Mouse (Mus musculus): ENCODE results near the gene Sytl1. TPM values are rescaled to one million over a fixed set of nuclear protein-coding genes. Genes with fewer than 3 reads are reported as not detected.

The Sytl1 gene
- polyA plus RNA-seq, 1 experiment from 2014 or later, result 1.1 TPM

GRCm38 (mm10) chr4:133298516-133299365 is 35.8 kb upstream of the Sytl1 start:
- H3K36me3 ChIP-seq (ENCODE audit: control insufficient read depth, insufficient read depth, low read length), result peaks cover 39% of the 10 kb centered on the region
- H3K4me1 ChIP-seq (ENCODE audit: control insufficient read depth, insufficient read depth, low read length), result peaks cover 11% of the 10 kb centered on the region
- no peaks in the 10 kb centered on the region for H3K27me3 ChIP-seq (ENCODE audit: control insufficient read depth, insufficient read depth, low read length)
- no peak overlapping the region for H3K4me2 ChIP-seq (replicated peaks; ENCODE audit: low read depth, low read length)
- 37% methylated on average over 12 of the region's 12 CpGs for WGBS
- no peak for ATAC-seq (ENCODE audit: low FRiP score, low TSS enrichment)
- H3K9ac ChIP-seq (ENCODE audit: low read depth, low read length), result no peak overlapping the region
- no peaks in the 10 kb centered on the region for H3K9me3 ChIP-seq (ENCODE audit: control insufficient read depth, low read length)
- H3K4me3 ChIP-seq (ENCODE audit: low read length), result no peak overlapping the region
- no peak overlapping the region for H3K27ac ChIP-seq (ENCODE audit: low read depth, low read length)

DNA sequence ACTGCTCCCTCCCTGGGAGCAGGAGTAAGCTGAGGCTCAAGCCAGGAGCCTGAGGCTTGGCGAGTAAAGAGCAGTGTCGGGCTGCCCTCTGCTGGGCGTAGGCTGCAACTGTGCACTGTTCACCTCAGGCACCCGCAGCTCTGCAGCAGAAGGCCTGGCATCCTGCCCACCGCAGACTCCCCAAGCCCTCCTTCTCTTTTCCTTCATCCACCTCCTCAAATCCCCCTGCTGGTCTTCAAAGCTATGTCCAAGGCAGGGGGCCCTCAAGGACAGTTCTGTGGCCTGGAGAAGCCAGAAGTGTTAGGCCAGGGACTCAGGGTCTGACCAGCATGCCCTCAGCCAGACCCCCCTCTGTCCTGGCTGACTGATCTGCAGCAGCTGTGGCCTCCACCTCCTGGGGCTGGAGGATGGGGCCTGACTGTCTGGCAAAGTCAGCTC is 34.9 kb upstream of the Sytl1 start:
- Histone ChIP-seq H3K36me3 (ENCODE audit: control insufficient read depth, insufficient read depth, low read length) (peaks cover 32% of the 10 kb centered on the region), H3K9ac (ENCODE audit: low read depth, low read length) (peak overlapping the region; percentile 28), H3K4me1 (ENCODE audit: control insufficient read depth, insufficient read depth, low read length) (peaks cover 20% of the 10 kb centered on the region), H3K27ac (ENCODE audit: low read depth, low read length) (no peak overlapping the region), H3K27me3 (ENCODE audit: control insufficient read depth, insufficient read depth, low read length) (no peaks in the 10 kb centered on the region), H3K4me2 (replicated peaks; ENCODE audit: low read depth, low read length) (no peak overlapping the region), H3K9me3 (ENCODE audit: control insufficient read depth, low read length) (no peaks in the 10 kb centered on the region), H3K4me3 (ENCODE audit: low read length) (no peak overlapping the region)
- 4% methylated on average over 5 of the region's 5 CpGs for whole genome bisulfite sequencing
- ATAC-seq (ENCODE audit: low FRiP score, low TSS enrichment), result peak; percentile 60

- Histone ChIP-seq H3K4me1 (ENCODE audit: control insufficient read depth, insufficient read depth, low read length) (peaks cover 24% of the 10 kb centered on the region), H3K36me3 (ENCODE audit: control insufficient read depth, insufficient read depth, low read length) (peaks cover 31% of the 10 kb centered on the region), H3K27ac (ENCODE audit: low read depth, low read length) (no peak overlapping the region), H3K9me3 (ENCODE audit: control insufficient read depth, low read length) (no peaks in the 10 kb centered on the region), H3K27me3 (ENCODE audit: control insufficient read depth, insufficient read depth, low read length) (no peaks in the 10 kb centered on the region), H3K4me3 (ENCODE audit: low read length) (no peak overlapping the region), H3K9ac (ENCODE audit: low read depth, low read length) (peak overlapping the region; percentile 28), H3K4me2 (replicated peaks; ENCODE audit: low read depth, low read length) (no peak overlapping the region)
- 66% methylated on average over 10 of the region's 10 CpGs for WGBS
- ATAC-seq (ENCODE audit: low FRiP score, low TSS enrichment), result no peak; the same call in 1 of the 2 replicates
Observed at GRCm38 (mm10) chr4:133297360-133297759, 34.4 kb upstream of the Sytl1 start.

GRCm38 (mm10) chr4:133294084-133294483 is 31.2 kb upstream of the Sytl1 start:
- H3K4me2 ChIP-seq (replicated peaks; ENCODE audit: low read depth, low read length), result peak overlapping the region; percentile 30; the same call in 1 of the 2 replicates
- 38% methylated on average over 11 of the region's 11 CpGs for WGBS
- no peaks in the 10 kb centered on the region for H3K9me3 ChIP-seq (ENCODE audit: control insufficient read depth, low read length)
- H3K36me3 ChIP-seq (ENCODE audit: control insufficient read depth, insufficient read depth, low read length), result peaks cover 15% of the 10 kb centered on the region; the same call in 1 of the 2 replicates
- peak overlapping the region; percentile 24; the same call in 1 of the 2 replicates for H3K9ac ChIP-seq (ENCODE audit: low read depth, low read length)
- H3K4me3 ChIP-seq (ENCODE audit: low read length), result no peak overlapping the region
- 0 out of 2 replicates have a peak, but pooled peaks have one; percentile 15 for ATAC-seq (ENCODE audit: low FRiP score, low TSS enrichment)
- H3K27ac ChIP-seq (ENCODE audit: low read depth, low read length), result peak overlapping the region; percentile 51; the same call in 1 of the 2 replicates
- H3K27me3 ChIP-seq (ENCODE audit: control insufficient read depth, insufficient read depth, low read length), result no peaks in the 10 kb centered on the region
- H3K4me1 ChIP-seq (ENCODE audit: control insufficient read depth, insufficient read depth, low read length), result peaks cover 28% of the 10 kb centered on the region

GRCm38 (mm10) chr4:133292901-133293843 is 30.3 kb upstream of the Sytl1 start:
- no peaks in the 10 kb centered on the region for H3K27me3 ChIP-seq (ENCODE audit: control insufficient read depth, insufficient read depth, low read length)
- H3K9me3 ChIP-seq (ENCODE audit: control insufficient read depth, low read length), result no peaks in the 10 kb centered on the region
- H3K9ac ChIP-seq (ENCODE audit: low read depth, low read length), result peak overlapping the region; percentile 25
- H3K36me3 ChIP-seq (ENCODE audit: control insufficient read depth, insufficient read depth, low read length), result peaks cover 15% of the 10 kb centered on the region; the same call in 1 of the 2 replicates
- WGBS, result 6% methylated on average over 22 of the region's 24 CpGs
- no peak overlapping the region for H3K4me3 ChIP-seq (ENCODE audit: low read length)
- peaks cover 28% of the 10 kb centered on the region for H3K4me1 ChIP-seq (ENCODE audit: control insufficient read depth, insufficient read depth, low read length)
- peak; percentile 85 for ATAC-seq (ENCODE audit: low FRiP score, low TSS enrichment)
- peak overlapping the region; percentile 30 for H3K4me2 ChIP-seq (replicated peaks; ENCODE audit: low read depth, low read length)
- peak overlapping the region; percentile 51 for H3K27ac ChIP-seq (ENCODE audit: low read depth, low read length)

GRCm38 (mm10) chr4:133292405-133292804 is 29.5 kb upstream of the Sytl1 start:
- Histone ChIP-seq H3K36me3 (ENCODE audit: control insufficient read depth, insufficient read depth, low read length) (peaks cover 15% of the 10 kb centered on the region; the same call in 1 of the 2 replicates), H3K27ac (ENCODE audit: low read depth, low read length) (peak overlapping the region; percentile 51), H3K4me2 (replicated peaks; ENCODE audit: low read depth, low read length) (no peak overlapping the region), H3K9me3 (ENCODE audit: control insufficient read depth, low read length) (no peaks in the 10 kb centered on the region), H3K9ac (ENCODE audit: low read depth, low read length) (peak overlapping the region; percentile 7; the same call in 1 of the 2 replicates), H3K27me3 (ENCODE audit: control insufficient read depth, insufficient read depth, low read length) (no peaks in the 10 kb centered on the region), H3K4me1 (ENCODE audit: control insufficient read depth, insufficient read depth, low read length) (peaks cover 25% of the 10 kb centered on the region), H3K4me3 (ENCODE audit: low read length) (no peak overlapping the region)
- ATAC-seq (ENCODE audit: low FRiP score, low TSS enrichment), result peak; percentile 9; the same call in 1 of the 2 replicates
- 58% methylated on average over 4 of the region's 4 CpGs for WGBS

- 94% methylated on average over 1 of the region's 1 CpGs for WGBS
- no peak for ATAC-seq (ENCODE audit: low FRiP score, low TSS enrichment)
- peaks cover 8% of the 10 kb centered on the region; the same call in 1 of the 2 replicates for H3K36me3 ChIP-seq (ENCODE audit: control insufficient read depth, insufficient read depth, low read length)
Observed at GRCm38 (mm10) chr4:133291255-133291654, 28.3 kb upstream of the Sytl1 start.

GRCm38 (mm10) chr4:133286476-133287077 is 23.7 kb upstream of the Sytl1 start:
- Histone ChIP-seq H3K27ac (ENCODE audit: low read depth, low read length) (no peak overlapping the region), H3K9me3 (ENCODE audit: control insufficient read depth, low read length) (no peaks in the 10 kb centered on the region), H3K4me2 (replicated peaks; ENCODE audit: low read depth, low read length) (no peak overlapping the region), H3K9ac (ENCODE audit: low read depth, low read length) (no peak overlapping the region), H3K27me3 (ENCODE audit: control insufficient read depth, insufficient read depth, low read length) (no peaks in the 10 kb centered on the region), H3K4me1 (ENCODE audit: control insufficient read depth, insufficient read depth, low read length) (peaks cover 11% of the 10 kb centered on the region; the same call in 1 of the 2 replicates), H3K4me3 (ENCODE audit: low read length) (no peak overlapping the region), H3K36me3 (ENCODE audit: control insufficient read depth, insufficient read depth, low read length) (no peaks in the 10 kb centered on the region)
- ATAC-seq (ENCODE audit: low FRiP score, low TSS enrichment), result no peak
- WGBS, result 80% methylated on average over 4 of the region's 4 CpGs

More at GRCm38 (mm10) chr4:133291255-133291654, 28.3 kb upstream of the Sytl1 start:
- Histone ChIP-seq H3K4me3 (ENCODE audit: low read length) (no peak overlapping the region), H3K27ac (ENCODE audit: low read depth, low read length) (no peak overlapping the region), H3K4me2 (replicated peaks; ENCODE audit: low read depth, low read length) (no peak overlapping the region), H3K9ac (ENCODE audit: low read depth, low read length) (no peak overlapping the region), H3K27me3 (ENCODE audit: control insufficient read depth, insufficient read depth, low read length) (no peaks in the 10 kb centered on the region), H3K9me3 (ENCODE audit: control insufficient read depth, low read length) (no peaks in the 10 kb centered on the region), H3K4me1 (ENCODE audit: control insufficient read depth, insufficient read depth, low read length) (peaks cover 25% of the 10 kb centered on the region)

Data from kidney, embryonic 14.5 days (tissue).